Mouse (Mus musculus): ENCODE measurements around the gene Prss27. TPM values are rescaled to one million over a fixed set of nuclear protein-coding genes. Genes with fewer than 3 reads are reported as not detected.

Prss27 gene
- polyA plus RNA-seq, 1 experiment from 2014 or later: not detected

DNA sequence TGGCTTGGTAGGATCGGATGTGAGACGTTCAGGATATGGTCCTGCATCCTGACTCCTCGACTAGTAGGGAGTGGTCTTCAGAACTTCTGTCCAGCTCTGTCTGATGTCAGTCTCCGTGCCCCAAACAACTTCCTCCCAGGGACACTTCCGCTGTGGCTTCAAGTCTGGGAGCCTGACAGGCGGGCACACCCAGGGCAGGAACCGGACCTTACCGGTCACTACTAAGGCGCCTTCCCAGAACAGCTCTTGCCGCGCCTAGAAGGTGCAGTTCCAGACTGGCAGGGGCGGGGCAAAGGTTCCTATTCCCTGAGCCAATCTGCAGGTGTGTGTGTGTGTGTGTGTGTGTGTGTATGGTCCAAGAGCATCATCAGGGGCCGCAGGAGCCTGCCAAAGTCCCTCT, 584 bp upstream of the Prss27 start:
- Histone ChIP-seq H3K27me3 (replicated peaks) (no peaks in the 10 kb centered on the region), H3K4me1 (no peaks in the 10 kb centered on the region), H3K9ac (no peak overlapping the region), H3K36me3 (no peaks in the 10 kb centered on the region), H3K9me3 (replicated peaks) (no peaks in the 10 kb centered on the region), H3K27ac (no peak overlapping the region), H3K4me3 (no peak overlapping the region), H3K4me2 (no peak overlapping the region)
- ATAC-seq: 0 out of 2 replicates have a peak, but pooled peaks have one; percentile 24
- 37% methylated on average over 13 of the region's 13 CpGs for WGBS (ENCODE audit: insufficient replicate concordance)

DNA sequence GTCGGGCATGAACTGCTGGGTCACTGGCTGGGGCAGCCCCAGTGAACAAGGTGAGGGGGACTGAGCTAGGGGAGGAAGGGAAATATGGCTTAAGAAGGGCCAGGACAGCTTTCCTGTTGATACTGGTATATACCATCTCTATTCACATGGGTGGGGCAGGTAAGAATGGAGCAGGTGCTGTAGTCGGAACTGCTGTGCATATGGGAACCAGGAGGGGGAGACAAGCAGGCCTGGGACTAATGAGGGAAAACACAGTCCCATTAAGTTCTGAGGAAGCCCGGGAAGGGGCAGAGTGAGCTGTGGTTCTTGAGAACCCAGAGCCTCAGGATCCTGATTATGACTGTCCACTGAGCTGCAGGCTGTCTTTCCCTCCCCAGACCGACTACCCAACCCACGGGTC, 6.5 kb downstream of the Prss27 start:
- 58% methylated on average over 5 of the region's 5 CpGs for WGBS (ENCODE audit: insufficient replicate concordance)
- peaks cover 26% of the 10 kb centered on the region for H3K36me3 ChIP-seq
- no peaks in the 10 kb centered on the region for H3K4me1 ChIP-seq
- no peak overlapping the region for H3K4me2 ChIP-seq
- no peaks in the 10 kb centered on the region for H3K27me3 ChIP-seq (replicated peaks)
- H3K9ac ChIP-seq: no peak overlapping the region
- H3K4me3 ChIP-seq: no peak overlapping the region
- no peak for ATAC-seq
- no peak overlapping the region for H3K27ac ChIP-seq
- no peaks in the 10 kb centered on the region for H3K9me3 ChIP-seq (replicated peaks)

- H3K4me3 ChIP-seq: no peak overlapping the region
- H3K4me2 ChIP-seq: no peak overlapping the region
- H3K4me1 ChIP-seq: no peaks in the 10 kb centered on the region
- H3K9ac ChIP-seq: no peak overlapping the region
- H3K27me3 ChIP-seq (replicated peaks): no peaks in the 10 kb centered on the region
- WGBS (ENCODE audit: insufficient replicate concordance): 69% methylated on average over 10 of the region's 10 CpGs
- H3K36me3 ChIP-seq: peaks cover 35% of the 10 kb centered on the region
- no peak for ATAC-seq
- no peak overlapping the region for H3K27ac ChIP-seq
- H3K9me3 ChIP-seq (replicated peaks): no peaks in the 10 kb centered on the region
These were observed 7.7 kb downstream of the Prss27 start for GRCm38 (mm10) chr17:24045608-24046007.

GRCm38 (mm10) chr17:24046026-24046425, 8.1 kb downstream of the Prss27 start:
- H3K4me1 ChIP-seq: no peaks in the 10 kb centered on the region
- WGBS (ENCODE audit: insufficient replicate concordance): 34% methylated on average over 5 of the region's 5 CpGs
- H3K27me3 ChIP-seq (replicated peaks): no peaks in the 10 kb centered on the region
- H3K36me3 ChIP-seq: peaks cover 39% of the 10 kb centered on the region
- no peak overlapping the region for H3K27ac ChIP-seq
- no peak for ATAC-seq
- no peak overlapping the region for H3K4me3 ChIP-seq
- H3K9ac ChIP-seq: no peak overlapping the region
- H3K4me2 ChIP-seq: no peak overlapping the region
- no peaks in the 10 kb centered on the region for H3K9me3 ChIP-seq (replicated peaks)

- Histone ChIP-seq H3K4me1 (no peaks in the 10 kb centered on the region), H3K36me3 (peaks cover 56% of the 10 kb centered on the region), H3K9me3 (replicated peaks) (no peaks in the 10 kb centered on the region), H3K27me3 (replicated peaks) (no peaks in the 10 kb centered on the region), H3K9ac (no peak overlapping the region), H3K4me2 (no peak overlapping the region), H3K4me3 (no peak overlapping the region), H3K27ac (no peak overlapping the region)
- no peak for ATAC-seq
- WGBS (ENCODE audit: insufficient replicate concordance): 78% methylated on average over 5 of the region's 5 CpGs
These were observed 10.1 kb downstream of the Prss27 start for GRCm38 (mm10) chr17:24048053-24048452.

- Histone ChIP-seq H3K4me3 (no peak overlapping the region), H3K27ac (no peak overlapping the region), H3K27me3 (replicated peaks) (no peaks in the 10 kb centered on the region), H3K9ac (no peak overlapping the region), H3K4me2 (no peak overlapping the region), H3K36me3 (peaks cover 66% of the 10 kb centered on the region), H3K9me3 (replicated peaks) (no peaks in the 10 kb centered on the region), H3K4me1 (no peaks in the 10 kb centered on the region)
- 90% methylated on average over 8 of the region's 8 CpGs for WGBS (ENCODE audit: insufficient replicate concordance)
- no peak for ATAC-seq
These were observed 11.1 kb downstream of the Prss27 start for GRCm38 (mm10) chr17:24049008-24049407.

GRCm38 (mm10) chr17:24056636-24057625, 19.0 kb downstream of the Prss27 start:
- Histone ChIP-seq H3K4me3 (no peak overlapping the region), H3K36me3 (peaks cover 87% of the 10 kb centered on the region), H3K4me1 (no peaks in the 10 kb centered on the region), H3K9me3 (replicated peaks) (no peaks in the 10 kb centered on the region), H3K4me2 (no peak overlapping the region), H3K9ac (no peak overlapping the region), H3K27me3 (replicated peaks) (no peaks in the 10 kb centered on the region), H3K27ac (no peak overlapping the region)
- 80% methylated on average over 14 of the region's 14 CpGs for WGBS (ENCODE audit: insufficient replicate concordance)
- ATAC-seq: no peak

- H3K27ac ChIP-seq: no peak overlapping the region
- H3K4me3 ChIP-seq: no peak overlapping the region
- H3K9ac ChIP-seq: no peak overlapping the region
- peaks cover 78% of the 10 kb centered on the region for H3K36me3 ChIP-seq
- no peaks in the 10 kb centered on the region for H3K9me3 ChIP-seq (replicated peaks)
- ATAC-seq: no peak
- no peak overlapping the region for H3K4me2 ChIP-seq
- no peaks in the 10 kb centered on the region for H3K27me3 ChIP-seq (replicated peaks)
- no peaks in the 10 kb centered on the region for H3K4me1 ChIP-seq
- 84% methylated on average over 5 of the region's 5 CpGs for WGBS (ENCODE audit: insufficient replicate concordance)
These were observed 19.8 kb downstream of the Prss27 start for GRCm38 (mm10) chr17:24057730-24058245.

GRCm38 (mm10) chr17:24062459-24063155, 24.7 kb downstream of the Prss27 start:
- Histone ChIP-seq H3K27ac (no peak overlapping the region), H3K4me2 (no peak overlapping the region), H3K4me1 (no peaks in the 10 kb centered on the region), H3K9ac (no peak overlapping the region), H3K27me3 (replicated peaks) (no peaks in the 10 kb centered on the region), H3K36me3 (peaks cover 50% of the 10 kb centered on the region), H3K9me3 (replicated peaks) (no peaks in the 10 kb centered on the region), H3K4me3 (no peak overlapping the region)
- 78% methylated on average over 4 of the region's 4 CpGs for WGBS (ENCODE audit: insufficient replicate concordance)
- ATAC-seq: no peak

DNA sequence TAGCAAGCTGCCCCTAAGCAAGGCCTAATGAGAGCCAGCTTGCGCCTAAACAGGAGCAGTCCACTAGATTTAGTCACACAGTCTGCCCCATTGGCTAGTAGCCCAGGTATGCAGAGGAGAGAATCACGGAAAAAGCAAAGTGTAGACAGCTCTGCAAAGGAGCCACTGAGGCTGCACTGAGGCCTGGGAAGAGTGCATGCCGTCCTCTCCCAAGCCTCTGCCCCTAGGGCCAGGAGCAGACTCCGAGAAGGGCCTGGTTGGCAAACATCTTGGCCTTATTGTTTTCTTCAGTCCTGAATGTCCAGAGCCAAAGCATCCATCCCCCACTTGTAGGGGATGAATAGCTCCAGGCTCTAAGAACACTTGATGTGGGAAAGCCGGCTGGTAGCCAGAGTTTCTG, 30.3 kb downstream of the Prss27 start:
- Histone ChIP-seq H3K9me3 (replicated peaks) (no peaks in the 10 kb centered on the region), H3K27me3 (replicated peaks) (no peaks in the 10 kb centered on the region), H3K4me1 (peaks cover 16% of the 10 kb centered on the region), H3K4me3 (no peak overlapping the region), H3K27ac (no peak overlapping the region), H3K36me3 (peaks cover 25% of the 10 kb centered on the region), H3K9ac (no peak overlapping the region), H3K4me2 (no peak overlapping the region)
- 71% methylated on average over 5 of the region's 5 CpGs for WGBS (ENCODE audit: insufficient replicate concordance)
- ATAC-seq: no peak

GRCm38 (mm10) chr17:24069531-24069930, 31.6 kb downstream of the Prss27 start:
- 75% methylated on average over 3 of the region's 3 CpGs for WGBS (ENCODE audit: insufficient replicate concordance)
- no peaks in the 10 kb centered on the region for H3K27me3 ChIP-seq (replicated peaks)
- H3K4me3 ChIP-seq: no peak overlapping the region
- H3K4me2 ChIP-seq: no peak overlapping the region
- H3K9me3 ChIP-seq (replicated peaks): no peaks in the 10 kb centered on the region
- H3K36me3 ChIP-seq: peaks cover 21% of the 10 kb centered on the region
- no peak for ATAC-seq
- H3K9ac ChIP-seq: no peak overlapping the region
- peaks cover 16% of the 10 kb centered on the region for H3K4me1 ChIP-seq
- no peak overlapping the region for H3K27ac ChIP-seq
